Mouse (Mus musculus): ENCODE data around the gene Dock2.

DNA sequence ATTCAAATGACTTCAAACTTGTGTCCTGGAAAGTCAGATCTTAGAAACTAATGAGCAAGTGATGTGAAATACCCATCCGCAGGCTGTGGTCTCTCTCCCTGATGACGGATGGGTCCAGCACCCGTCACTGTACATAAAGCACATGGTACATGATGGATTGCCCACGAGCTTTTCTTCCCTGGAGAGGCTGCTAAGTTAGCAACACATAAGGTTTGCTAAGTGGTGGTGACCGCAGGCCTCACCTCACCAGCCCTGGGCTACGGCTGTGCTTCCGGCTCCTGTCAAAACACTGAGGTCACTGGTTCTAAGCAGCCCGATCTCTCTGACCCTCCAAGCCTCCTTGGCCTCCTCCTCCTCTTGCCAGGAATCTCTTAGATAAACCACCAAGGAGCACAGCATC, 377.4 kb downstream of the Dock2 start:
- TF ChIP-seq EP300 (IDR thresholded peaks at IDR 0.05; ENCODE audit: low read depth) (no peak), CTCF (IDR thresholded peaks at IDR 0.05; ENCODE audit: low read depth) (no peak)
